Mouse (Mus musculus) heart, postnatal 0 days (tissue): ENCODE measurements around the gene Lrig1.

Experiments used
- CTCF ChIP-seq: IDR thresholded peaks from 2 replicates; pipeline ENCODE4 v1.5.1; 2016; ENCODE audit warnings: antibody characterized with exemption, control low read depth, low read depth
- EP300 ChIP-seq: IDR thresholded peaks from 2 replicates; pipeline ENCODE4 v1.6.1; 2016; ENCODE audit warnings: antibody characterized with exemption, low read depth

DNA sequence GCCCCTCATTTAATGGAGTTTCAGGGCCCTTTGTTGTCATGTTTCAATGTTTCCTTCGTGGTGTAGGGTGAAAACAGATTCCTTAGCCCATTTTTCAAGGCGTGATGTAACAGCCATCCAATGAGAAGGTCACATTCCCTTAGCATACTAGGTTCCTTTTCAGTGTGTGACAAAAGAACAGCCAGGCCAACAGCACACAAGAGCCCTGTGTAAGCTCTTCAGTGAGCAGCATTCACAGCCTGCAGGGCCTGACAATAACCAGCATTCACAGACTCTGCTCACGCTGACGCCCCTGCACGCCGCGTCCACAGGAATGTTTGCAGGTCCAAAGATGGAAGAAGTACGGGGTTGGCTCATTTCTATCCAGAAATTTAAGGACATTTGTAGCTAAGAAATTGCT, 122.0 kb downstream of the Lrig1 start:
- TF ChIP-seq CTCF = no peak
- no peak for TF ChIP-seq EP300
